Mouse (Mus musculus): ENCODE measurements around the gene Clstn1.

GRCm38 (mm10) chr4:149587596-149588168 lies 1.4 kb downstream of the Clstn1 start:
- peak; percentile 5; the same call in 1 of the 2 replicates for TF ChIP-seq POLR2A (IDR thresholded peaks at IDR 0.05; ENCODE audit: borderline replicate concordance, insufficient read depth, low read length)
- no peak for TF ChIP-seq CTCF (IDR thresholded peaks at IDR 0.05; ENCODE audit: borderline replicate concordance, insufficient read depth, low read depth, low read length)

All from cerebellum, adult 2 months (tissue).